Mouse (Mus musculus) embryonic facial prominence, embryonic 10.5 days (tissue): ENCODE results near the gene Tac4. TPM values are rescaled to one million over a fixed set of nuclear protein-coding genes. Genes with fewer than 3 reads are reported as not detected.

ENCODE experiments used
- DNase-seq: peaks from one replicate; pipeline ENCODE4 v3.0.0-alpha.2; 2017; ENCODE audit warnings: low spot score
- H3K27ac ChIP-seq: fragments of 300-500 bp; sonication (generic); replicated peaks from 2 replicates; pipeline ENCODE4 v1.5.1; 2016; ENCODE audit warnings: mild to moderate bottlenecking
- H3K27me3 ChIP-seq: fragments of 300-500 bp; sonication (generic); replicated peaks from 2 replicates; pipeline ENCODE4 v1.6.1; 2016; ENCODE audit warnings: low read depth, mild to moderate bottlenecking; ENCODE audit not compliant: poor library complexity, severe bottlenecking
- H3K36me3 ChIP-seq: fragments of 300-500 bp; sonication (generic); replicated peaks from 2 replicates; pipeline ENCODE4 v1.6.1; 2016; ENCODE audit warnings: mild to moderate bottlenecking, moderate library complexity
- H3K4me1 ChIP-seq: fragments of 300-500 bp; sonication (generic); 2 replicates; pipeline ENCODE4 v1.6.1; 2016
- H3K4me3 ChIP-seq: fragments of 300-500 bp; sonication (generic); 2 replicates; pipeline ENCODE4 v1.5.1; 2016; ENCODE audit warnings: mild to moderate bottlenecking, moderate library complexity
- H3K9me3 ChIP-seq: fragments of 300-500 bp; sonication (generic); 2 replicates; pipeline ENCODE4 v1.6.1; 2016; ENCODE audit warnings: mild to moderate bottlenecking
- WGBS: fragments of 180-500 bp; shearing (Covaris S2); methylation state at CpG from one replicate; pipeline ENCODE4 v1.1.7; 2016; 5-methylcytosine and 5-hydroxymethylcytosine counted together
- polyA plus RNA-seq: library from polyadenylated mRNA; unstranded; fragments of >200 nt; fragmentation: Nextera tagmentation; extraction: Ambion mirVana; gene quantifications from 2 replicates; pipeline ENCODE4 v1.2.1, GENCODE M21; 2016

The Tac4 gene
- polyA plus RNA-seq, 1 experiment from 2014 or later, result not detected

DNA sequence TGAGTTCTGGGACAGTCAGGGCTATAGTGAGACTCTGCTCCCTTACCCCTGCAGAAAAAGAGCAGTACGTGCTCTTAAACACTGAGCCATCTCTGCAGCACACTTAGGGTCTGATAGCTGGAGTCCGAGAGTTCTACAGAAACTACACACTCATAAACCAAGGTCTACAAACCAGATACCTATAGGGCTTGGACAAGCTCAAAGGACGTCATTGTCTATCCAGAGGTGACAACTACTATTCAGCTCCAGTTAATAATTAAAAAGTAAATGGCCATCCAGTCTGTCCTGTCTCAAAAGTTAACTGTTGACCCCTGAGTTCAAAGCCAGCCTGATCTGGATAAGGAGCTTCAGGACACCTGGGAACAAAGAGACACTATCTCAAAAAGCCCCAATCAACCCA lies 40.4 kb downstream of the Tac4 start:
- H3K4me3 ChIP-seq, result no peak overlapping the region
- no peak for DNase-seq
- H3K9me3 ChIP-seq, result no peaks in the 10 kb centered on the region
- 90% methylated on average over 3 of the region's 3 CpGs for WGBS
- H3K36me3 ChIP-seq, result peaks cover 98% of the 10 kb centered on the region
- no peak overlapping the region for H3K27ac ChIP-seq
- no peaks in the 10 kb centered on the region for H3K27me3 ChIP-seq
- H3K4me1 ChIP-seq, result no peaks in the 10 kb centered on the region

DNA sequence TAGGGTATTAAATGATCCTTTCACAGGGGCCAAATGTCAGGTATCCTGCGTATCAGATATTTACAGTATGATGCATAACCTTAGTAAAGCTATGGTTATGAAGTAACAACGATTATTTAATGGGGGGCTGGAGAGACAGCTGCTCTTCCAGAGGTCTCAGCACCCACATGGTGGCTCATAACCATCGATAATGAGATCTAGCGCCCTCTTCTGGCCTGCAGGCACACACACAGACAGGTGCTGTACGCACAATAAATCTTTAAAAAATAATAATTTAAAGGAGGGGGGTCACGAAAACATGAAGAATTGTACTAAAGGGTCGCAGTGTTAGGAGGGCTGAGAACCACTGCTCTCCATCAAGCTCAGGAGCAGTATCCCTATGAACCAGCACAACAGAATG lies 44.3 kb downstream of the Tac4 start:
- no peak overlapping the region for H3K27ac ChIP-seq
- H3K27me3 ChIP-seq, result no peaks in the 10 kb centered on the region
- peaks cover 12% of the 10 kb centered on the region for H3K4me1 ChIP-seq
- H3K9me3 ChIP-seq, result no peaks in the 10 kb centered on the region
- no peak overlapping the region for H3K4me3 ChIP-seq
- H3K36me3 ChIP-seq, result peaks cover 62% of the 10 kb centered on the region
- WGBS, result 91% methylated on average over 7 of the region's 7 CpGs
- DNase-seq, result no peak

DNA sequence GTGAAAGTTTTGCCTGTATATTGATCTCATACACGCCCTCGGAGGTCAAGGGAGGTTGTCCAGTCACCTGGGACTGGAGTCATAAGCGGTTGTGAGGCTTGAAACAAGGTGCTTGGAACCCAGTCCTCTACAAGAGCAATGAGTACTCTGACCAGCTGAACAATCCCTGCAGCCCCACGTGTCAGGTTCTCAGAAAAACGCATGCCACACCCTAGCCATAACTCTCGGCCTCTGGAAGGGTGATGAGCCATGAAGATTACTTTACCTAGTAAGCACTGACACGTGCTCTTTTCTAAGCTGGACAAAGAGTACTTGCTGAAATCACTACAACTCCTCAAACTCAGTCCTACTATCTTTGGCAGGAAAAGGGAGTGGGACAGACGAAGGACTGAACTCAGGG lies 46.2 kb downstream of the Tac4 start:
- 85% methylated on average over 8 of the region's 8 CpGs for WGBS
- no peak for DNase-seq

DNA sequence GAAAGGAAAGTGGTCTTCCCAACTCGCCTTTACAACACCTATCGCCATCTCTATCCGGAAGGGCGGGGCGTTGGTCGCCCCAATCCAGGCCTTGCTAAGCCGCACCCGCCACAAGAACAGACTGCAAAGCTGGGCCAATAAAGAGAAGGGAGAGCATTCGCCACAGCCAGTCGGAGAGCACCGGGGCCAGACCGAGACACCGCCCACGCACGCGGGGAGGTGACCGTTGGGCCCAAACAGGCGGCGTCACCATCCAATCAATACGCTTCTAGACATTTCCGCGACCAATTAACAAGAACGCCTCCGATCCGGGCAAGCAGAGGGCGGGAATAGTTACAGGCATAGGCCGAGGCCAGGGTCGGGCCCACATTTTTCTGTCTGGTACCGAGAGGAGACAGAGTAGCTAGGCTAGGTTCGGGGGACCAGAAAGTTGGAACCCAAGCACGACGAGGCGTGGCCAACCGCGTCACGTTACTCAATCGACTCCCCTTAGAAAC lies 48.2 kb downstream of the Tac4 start:
- H3K27me3 ChIP-seq, result no peaks in the 10 kb centered on the region
- H3K4me1 ChIP-seq, result peaks cover 21% of the 10 kb centered on the region
- H3K27ac ChIP-seq, result peak overlapping the region; percentile 99
- peak; percentile 98 for DNase-seq
- WGBS, result under 1% methylated on average over 37 of the region's 37 CpGs
- peaks cover 23% of the 10 kb centered on the region for H3K36me3 ChIP-seq
- H3K4me3 ChIP-seq, result peak overlapping the region; percentile 93
- H3K9me3 ChIP-seq, result no peaks in the 10 kb centered on the region

More for the DNA sequence above, 46.2 kb downstream of the Tac4 start:
- no peak overlapping the region for H3K27ac ChIP-seq
- peaks cover 43% of the 10 kb centered on the region for H3K36me3 ChIP-seq
- H3K27me3 ChIP-seq, result no peaks in the 10 kb centered on the region
- H3K4me1 ChIP-seq, result peaks cover 21% of the 10 kb centered on the region
- H3K4me3 ChIP-seq, result no peak overlapping the region
- no peaks in the 10 kb centered on the region for H3K9me3 ChIP-seq

DNA sequence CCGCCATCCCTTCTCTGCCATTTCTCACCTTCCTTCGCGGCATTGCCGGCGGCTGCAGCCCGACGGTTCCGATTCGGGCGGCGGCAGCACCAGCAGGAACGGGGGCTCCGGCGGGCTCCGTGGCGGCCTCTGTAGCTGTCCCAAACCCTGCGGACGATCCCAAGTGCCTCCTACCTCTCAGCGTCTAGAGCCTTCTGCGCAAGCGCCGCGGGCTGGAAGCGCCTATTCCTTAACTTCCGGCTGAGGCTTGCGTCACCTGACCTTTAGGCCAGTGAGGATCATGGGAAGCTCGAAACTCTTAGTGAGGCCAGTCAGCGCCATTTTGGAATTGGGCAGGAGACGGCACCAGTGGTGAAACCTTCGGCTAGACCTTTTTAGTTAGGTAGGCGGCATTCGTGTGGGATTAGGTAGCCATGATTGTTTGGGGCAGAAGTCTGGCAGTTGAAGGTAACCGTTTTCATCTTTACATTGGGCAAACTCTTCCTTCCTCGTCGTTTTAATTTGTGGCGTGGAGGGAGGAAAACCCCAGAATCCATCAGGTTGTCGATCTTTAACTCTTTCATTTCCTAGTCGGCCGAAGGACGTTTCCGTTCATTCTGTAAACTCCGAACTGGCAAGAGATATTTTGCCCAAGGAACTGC lies 48.8 kb downstream of the Tac4 start, which contains the start of gene Kat7:
Kat7 (minus strand) TSS at position 240 of the 641 bp plus-strand sequence.
- Histone ChIP-seq H3K27ac (peak within 1 kb of the TSS; percentile 99), H3K27me3 (no peaks in the 10 kb centered on the region), H3K9me3 (no peaks in the 10 kb centered on the region), H3K4me3 (peak within 1 kb of the TSS; percentile 93), H3K4me1 (peaks cover 21% of the 10 kb centered on the region), H3K36me3 (peaks cover 17% of the 10 kb centered on the region)
- WGBS, result under 1% methylated on average over 42 of the region's 42 CpGs
- DNase-seq, result peak; percentile 97

DNA sequence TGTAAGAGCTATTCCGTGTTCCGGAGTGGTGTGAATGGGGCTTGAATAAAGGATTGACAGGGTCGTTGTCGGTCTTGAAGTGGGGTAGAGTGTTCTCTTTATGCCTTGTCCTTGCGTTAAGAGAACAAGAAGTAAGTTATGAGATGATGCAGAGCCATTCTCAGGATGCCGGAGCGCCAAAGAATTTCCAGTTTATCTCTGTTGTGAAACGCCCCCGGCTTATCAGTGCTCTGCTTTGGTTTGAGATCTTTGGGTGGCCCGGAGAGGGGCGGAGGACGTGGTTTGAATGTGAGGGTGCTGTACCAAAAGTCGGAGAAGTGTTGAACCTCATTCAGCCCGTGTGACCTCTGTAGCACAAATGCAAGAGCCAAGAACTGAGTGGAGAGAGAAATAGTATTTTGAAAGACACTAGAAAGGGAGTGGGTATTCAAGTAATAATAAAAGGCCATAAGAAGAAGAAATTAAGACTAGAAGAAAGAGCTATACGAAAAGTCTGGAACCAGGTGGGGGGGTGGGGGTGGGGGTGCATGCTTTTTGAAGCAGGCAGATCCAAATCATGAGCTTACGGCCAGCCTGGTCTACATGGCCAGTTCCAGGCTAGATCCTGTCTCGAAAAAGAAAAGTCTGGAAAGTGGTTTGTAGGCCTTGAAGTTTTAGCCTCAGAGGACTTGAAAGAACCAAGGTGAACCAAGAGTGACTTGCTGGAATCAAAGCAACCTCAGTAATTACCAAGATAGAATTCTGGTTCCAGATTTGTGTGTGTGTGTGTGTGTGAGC lies 49.5 kb downstream of the Tac4 start:
- peaks cover 21% of the 10 kb centered on the region for H3K4me1 ChIP-seq
- DNase-seq, result no peak
- peak overlapping the region; percentile 99 for H3K27ac ChIP-seq
- H3K27me3 ChIP-seq, result no peaks in the 10 kb centered on the region
- no peaks in the 10 kb centered on the region for H3K9me3 ChIP-seq
- 4% methylated on average over 17 of the region's 17 CpGs for WGBS
- H3K4me3 ChIP-seq, result peak overlapping the region; percentile 93
- peaks cover 10% of the 10 kb centered on the region for H3K36me3 ChIP-seq

DNA sequence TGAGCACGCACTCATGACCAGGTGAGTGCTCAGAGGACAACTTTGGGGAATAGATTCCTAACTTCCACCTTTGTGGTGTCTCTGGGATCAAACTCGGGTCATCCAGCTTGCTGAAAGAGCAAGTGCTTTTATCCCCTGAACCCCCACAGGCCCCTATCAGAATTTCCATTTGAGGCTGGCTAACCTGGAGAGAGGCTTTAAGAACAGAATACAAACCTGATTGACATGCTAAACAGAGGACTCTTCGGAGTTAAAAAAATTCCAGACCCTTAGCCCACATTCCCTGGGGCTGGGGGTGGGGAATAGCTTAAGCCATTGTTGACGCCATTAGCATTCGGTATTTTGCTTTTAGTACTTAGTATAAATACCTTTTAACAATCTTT lies 50.1 kb downstream of the Tac4 start:
- Histone ChIP-seq H3K4me3 (peak overlapping the region; percentile 93), H3K9me3 (no peaks in the 10 kb centered on the region), H3K27ac (peak overlapping the region; percentile 99), H3K27me3 (no peaks in the 10 kb centered on the region), H3K36me3 (peaks cover 4% of the 10 kb centered on the region), H3K4me1 (peaks cover 21% of the 10 kb centered on the region)
- DNase-seq, result no peak
- 20% methylated on average over 5 of the region's 5 CpGs for WGBS

DNA sequence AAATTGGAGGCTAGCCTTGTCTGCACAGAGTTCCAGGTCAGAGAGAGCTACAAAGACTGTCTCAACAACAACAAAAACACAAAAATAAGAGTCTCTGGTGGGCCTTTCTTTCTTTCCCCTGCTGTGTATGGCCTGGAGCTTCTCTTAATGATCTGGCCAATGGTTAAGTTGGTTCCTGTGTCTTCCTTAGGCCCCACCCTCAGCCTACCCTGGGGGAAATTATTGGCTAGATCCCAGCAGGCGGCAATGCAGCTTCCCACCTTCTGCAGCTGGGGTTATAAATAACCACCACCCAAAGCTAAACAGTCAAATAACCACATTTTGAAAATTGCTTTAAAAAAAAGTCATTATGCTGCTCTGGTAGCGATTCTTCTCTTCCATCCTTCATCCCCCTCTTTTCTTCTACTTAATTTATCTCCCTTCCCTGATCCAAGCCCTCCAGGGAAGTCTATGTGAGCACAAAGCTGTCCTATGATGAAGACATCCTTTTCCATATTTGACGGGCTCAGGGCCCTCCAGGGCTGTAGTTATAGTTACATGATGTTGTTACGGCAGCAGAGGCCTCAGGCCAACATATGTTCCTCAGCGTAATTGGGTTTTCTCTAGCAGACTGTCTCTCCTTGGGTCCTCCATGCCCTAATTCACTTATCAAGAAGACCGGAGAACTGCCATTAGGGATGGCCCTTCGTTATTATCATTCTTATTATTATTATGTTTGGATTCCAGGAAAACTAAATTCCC lies 54.1 kb downstream of the Tac4 start:
- Histone ChIP-seq H3K27ac (no peak overlapping the region), H3K4me1 (peaks cover 9% of the 10 kb centered on the region), H3K27me3 (no peaks in the 10 kb centered on the region), H3K36me3 (no peaks in the 10 kb centered on the region), H3K9me3 (no peaks in the 10 kb centered on the region), H3K4me3 (no peak overlapping the region)
- 84% methylated on average over 7 of the region's 7 CpGs for WGBS
- no peak for DNase-seq

DNA sequence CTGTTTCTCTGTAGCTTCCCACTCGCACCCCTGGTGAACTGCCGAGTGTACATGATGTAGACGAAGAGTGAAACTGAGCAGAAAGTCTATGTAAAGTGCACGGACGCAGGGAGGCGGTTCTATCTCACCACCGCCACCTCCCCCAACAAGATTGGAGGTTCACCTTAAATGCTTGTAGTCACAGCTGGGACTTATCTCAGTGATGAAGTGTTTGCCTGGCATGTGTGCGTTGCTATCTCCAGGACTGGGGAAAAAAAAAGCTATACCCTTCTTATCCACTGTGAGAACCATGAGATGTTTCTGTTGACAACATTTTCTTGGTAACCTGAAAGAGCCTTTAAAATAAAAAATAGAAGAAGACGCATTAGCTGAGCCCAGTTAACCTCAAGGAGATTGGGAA lies 56.8 kb downstream of the Tac4 start:
- Histone ChIP-seq H3K36me3 (no peaks in the 10 kb centered on the region), H3K27me3 (no peaks in the 10 kb centered on the region), H3K27ac (no peak overlapping the region), H3K4me3 (no peak overlapping the region), H3K9me3 (no peaks in the 10 kb centered on the region), H3K4me1 (no peaks in the 10 kb centered on the region)
- WGBS, result 91% methylated on average over 9 of the region's 9 CpGs
- no peak for DNase-seq

Other genes with a start within 250 kb of the Tac4 start
- 12.9 and 16.0 TPM in 2 replicates for gene Pdk2, start 220.2 kb upstream of the Tac4 start, polyA plus RNA-seq
- 11.5 and 12.2 TPM in 2 replicates for gene Itga3, start 184.7 kb upstream of the Tac4 start, polyA plus RNA-seq
- gene Dlx3, start 141.4 kb upstream of the Tac4 start, polyA plus RNA-seq, result 29.8 and 31.3 TPM in 2 replicates
- 3.6 and 4.3 TPM in 2 replicates for gene Dlx4, start 115.3 kb upstream of the Tac4 start, polyA plus RNA-seq
- 84.2 and 96.8 TPM in 2 replicates for gene Kat7, start 48.7 kb downstream of the Tac4 start, polyA plus RNA-seq
- 10.9 and 11.9 TPM in 2 replicates for gene Fam117a, start 75.5 kb downstream of the Tac4 start, polyA plus RNA-seq
- 116 and 122 TPM in 2 replicates for gene Slc35b1, start 123.2 kb downstream of the Tac4 start, polyA plus RNA-seq
- 135 TPM in 2 replicates for gene Spop, start 152.6 kb downstream of the Tac4 start, polyA plus RNA-seq